Mouse (Mus musculus) embryonic facial prominence, embryonic 15.5 days (tissue): ENCODE results near the gene Fbxo6. TPM values are rescaled to one million over a fixed set of nuclear protein-coding genes. Genes with fewer than 3 reads are reported as not detected.

Experiments used
- ATAC-seq: fragments of 200-750 bp; cut with Nextera tagmentation; 2 replicates; pipeline ENCODE4 v1.8.0; 2017; ENCODE audit warnings: low read depth, moderate TSS enrichment; ENCODE audit not compliant: insufficient number of reproducible peaks, low FRiP score, low TSS enrichment
- H3K27ac ChIP-seq: fragments of 300-500 bp; sonication (generic); replicated peaks from 2 replicates; pipeline ENCODE4 v1.5.1; 2015; ENCODE audit warnings: mild to moderate bottlenecking, inconsistent platforms
- H3K27me3 ChIP-seq: fragments of 300-500 bp; sonication (generic); 2 replicates; pipeline ENCODE4 v1.6.1; 2015; ENCODE audit warnings: inconsistent platforms
- H3K36me3 ChIP-seq: fragments of 300-500 bp; sonication (generic); 2 replicates; pipeline ENCODE4 v1.6.1; 2015; ENCODE audit warnings: mild to moderate bottlenecking, inconsistent platforms
- H3K4me1 ChIP-seq: fragments of 300-500 bp; sonication (generic); 2 replicates; pipeline ENCODE4 v1.6.1; 2015; ENCODE audit warnings: inconsistent platforms
- H3K4me2 ChIP-seq: fragments of 300-500 bp; sonication (generic); replicated peaks from 2 replicates; pipeline ENCODE4 v1.6.1; 2015; ENCODE audit warnings: mild to moderate bottlenecking, inconsistent platforms
- H3K4me3 ChIP-seq: fragments of 300-500 bp; sonication (generic); replicated peaks from 2 replicates; pipeline ENCODE4 v1.5.1; 2015; ENCODE audit warnings: mild to moderate bottlenecking, inconsistent platforms
- H3K9ac ChIP-seq: fragments of 300-500 bp; sonication (generic); 2 replicates; pipeline ENCODE4 v1.6.1; 2015; ENCODE audit warnings: inconsistent platforms
- H3K9me3 ChIP-seq: fragments of 300-500 bp; sonication (generic); replicated peaks from 2 replicates; pipeline ENCODE4 v1.6.1; 2016; ENCODE audit warnings: inconsistent platforms
- WGBS: fragments of 180-500 bp; shearing (Covaris S2); methylation state at CpG from one replicate; pipeline ENCODE4 v1.1.7; 2015; 5-methylcytosine and 5-hydroxymethylcytosine counted together
- polyA plus RNA-seq: library from polyadenylated mRNA; unstranded; fragments of >200 nt; fragmentation: Nextera tagmentation; extraction: Ambion mirVana; gene quantifications from 2 replicates; pipeline ENCODE4 v1.2.1, GENCODE M21; 2015

The Fbxo6 gene
- polyA plus RNA-seq, 1 experiment from 2014 or later, result 22.8 TPM

DNA sequence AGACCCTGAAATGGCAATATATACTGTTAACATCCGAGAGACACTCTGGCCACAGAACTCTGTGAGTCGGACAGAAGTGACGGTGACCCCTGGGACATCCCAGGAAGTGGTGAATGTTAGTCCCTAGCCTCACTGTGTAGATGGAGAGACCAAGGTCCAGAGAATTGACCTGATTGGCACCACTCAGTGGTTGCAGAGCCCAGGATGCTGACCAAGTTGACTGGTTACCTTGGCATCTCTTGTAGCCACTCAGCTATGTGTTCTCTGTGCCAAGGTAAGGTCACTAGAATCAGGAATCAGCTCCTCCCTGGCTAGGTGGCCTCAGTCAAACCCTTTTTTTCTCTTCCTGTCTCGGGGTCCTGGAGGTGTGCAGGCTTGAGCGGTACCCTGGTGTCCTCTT is 8.2 kb downstream of the Fbxo6 start:
- Histone ChIP-seq H3K9me3 (no peaks in the 10 kb centered on the region), H3K9ac (no peak overlapping the region), H3K27me3 (no peaks in the 10 kb centered on the region), H3K4me2 (no peak overlapping the region), H3K36me3 (peaks cover 10% of the 10 kb centered on the region), H3K27ac (no peak overlapping the region), H3K4me3 (no peak overlapping the region), H3K4me1 (peaks cover 6% of the 10 kb centered on the region; the same call in 1 of the 2 replicates)
- WGBS, result 92% methylated on average over 5 of the region's 5 CpGs
- no peak for ATAC-seq

GRCm38 (mm10) chr4:148140098-148141011 is 11.6 kb downstream of the Fbxo6 start:
- ATAC-seq, result peak; percentile 91
- Histone ChIP-seq H3K4me3 (peak overlapping the region; percentile 78), H3K9me3 (no peaks in the 10 kb centered on the region), H3K4me1 (peaks cover 6% of the 10 kb centered on the region; the same call in 1 of the 2 replicates), H3K4me2 (peak overlapping the region; percentile 88), H3K27ac (peak overlapping the region; percentile 91), H3K27me3 (no peaks in the 10 kb centered on the region), H3K9ac (peak overlapping the region; percentile 51), H3K36me3 (peaks cover 2% of the 10 kb centered on the region; the same call in 1 of the 2 replicates)
- WGBS, result under 1% methylated on average over 65 of the region's 65 CpGs

DNA sequence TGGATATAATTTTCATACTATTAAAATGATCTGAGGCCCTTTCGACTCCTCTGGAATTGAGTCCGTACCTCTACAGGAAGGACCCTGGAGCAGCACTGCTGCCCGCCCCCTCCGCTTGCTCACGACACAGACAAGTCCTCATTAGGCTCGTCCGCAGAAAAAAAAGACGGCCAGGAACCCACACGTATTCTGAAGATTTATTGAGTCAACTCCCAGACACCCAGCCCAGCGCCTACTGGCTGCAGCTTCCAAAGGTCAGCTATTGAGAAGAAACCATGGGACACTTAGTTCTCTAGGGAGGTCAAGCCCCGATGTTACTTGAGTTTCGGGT is 12.2 kb downstream of the Fbxo6 start:
- Histone ChIP-seq H3K4me1 (peaks cover 6% of the 10 kb centered on the region; the same call in 1 of the 2 replicates), H3K9ac (peak overlapping the region; percentile 47; the same call in 1 of the 2 replicates), H3K4me3 (peak overlapping the region; percentile 78), H3K27me3 (no peaks in the 10 kb centered on the region), H3K9me3 (no peaks in the 10 kb centered on the region), H3K4me2 (peak overlapping the region; percentile 88), H3K36me3 (no peaks in the 10 kb centered on the region), H3K27ac (peak overlapping the region; percentile 91; the same call in 1 of the 2 replicates)
- 0% methylated on average over 12 of the region's 12 CpGs for WGBS
- ATAC-seq, result no peak

GRCm38 (mm10) chr4:148137503-148137902 is 14.4 kb downstream of the Fbxo6 start:
- Histone ChIP-seq H3K36me3 (no peaks in the 10 kb centered on the region), H3K4me1 (peaks cover 6% of the 10 kb centered on the region; the same call in 1 of the 2 replicates), H3K27ac (no peak overlapping the region), H3K4me2 (no peak overlapping the region), H3K4me3 (no peak overlapping the region), H3K9ac (no peak overlapping the region), H3K9me3 (no peaks in the 10 kb centered on the region), H3K27me3 (no peaks in the 10 kb centered on the region)
- no peak for ATAC-seq
- WGBS, result 63% methylated on average over 8 of the region's 8 CpGs

GRCm38 (mm10) chr4:148134988-148135387 is 17.0 kb downstream of the Fbxo6 start:
- Histone ChIP-seq H3K36me3 (no peaks in the 10 kb centered on the region), H3K4me1 (peaks cover 14% of the 10 kb centered on the region), H3K27me3 (peaks cover 9% of the 10 kb centered on the region), H3K27ac (no peak overlapping the region), H3K4me2 (no peak overlapping the region), H3K4me3 (no peak overlapping the region), H3K9me3 (no peaks in the 10 kb centered on the region), H3K9ac (no peak overlapping the region)
- WGBS, result 84% methylated on average over 8 of the region's 8 CpGs
- ATAC-seq, result no peak

DNA sequence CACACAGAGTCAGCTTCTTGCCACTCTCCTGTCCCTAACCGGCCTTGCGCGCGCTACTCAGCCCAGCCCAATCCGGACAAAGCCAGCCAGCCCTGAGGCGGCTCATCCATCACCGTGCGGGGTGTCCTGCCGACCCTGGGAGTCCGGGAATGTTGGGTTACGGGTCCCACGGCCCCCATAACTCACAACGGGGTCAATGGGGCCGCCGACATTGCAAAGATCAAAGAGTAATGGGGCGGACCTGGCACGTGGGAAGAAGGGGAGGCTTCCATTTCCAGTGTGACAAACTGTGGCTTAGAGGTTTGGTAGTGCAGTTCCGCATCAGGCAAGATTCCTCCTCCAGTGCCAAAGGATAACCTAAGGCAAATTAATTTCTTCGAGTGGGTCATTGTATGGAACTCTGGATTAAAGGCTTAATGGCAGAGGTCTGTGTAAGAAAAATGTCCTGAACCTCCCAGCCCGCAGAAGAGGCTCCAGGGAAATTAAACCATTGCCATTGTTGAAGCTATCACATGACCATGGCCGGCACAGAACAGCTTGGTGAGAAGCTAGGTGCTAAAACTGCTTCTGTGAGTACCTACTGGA is 20.4 kb downstream of the Fbxo6 start:
- Histone ChIP-seq H3K36me3 (no peaks in the 10 kb centered on the region), H3K4me2 (peak overlapping the region; percentile 98), H3K9ac (no peak overlapping the region; the same call in 1 of the 2 replicates), H3K4me3 (peak overlapping the region; percentile 68), H3K9me3 (no peaks in the 10 kb centered on the region), H3K27me3 (peaks cover 23% of the 10 kb centered on the region), H3K27ac (no peak overlapping the region), H3K4me1 (peaks cover 16% of the 10 kb centered on the region)
- 3% methylated on average over 21 of the region's 21 CpGs for WGBS
- no peak for ATAC-seq

- peak within 1 kb of the TSS; percentile 57 for H3K9ac ChIP-seq
- no peaks in the 10 kb centered on the region for H3K9me3 ChIP-seq
- H3K27me3 ChIP-seq, result peaks cover 23% of the 10 kb centered on the region
- WGBS, result under 1% methylated on average over 76 of the region's 87 CpGs
- H3K36me3 ChIP-seq, result no peaks in the 10 kb centered on the region
- ATAC-seq, result peak; percentile 90
- H3K4me1 ChIP-seq, result peaks cover 16% of the 10 kb centered on the region
- peak within 1 kb of the TSS; percentile 68 for H3K4me3 ChIP-seq
- H3K27ac ChIP-seq, result 0 out of 2 replicates have a peak within 1 kb of the TSS, but pooled peaks have one; percentile 17
- H3K4me2 ChIP-seq, result peak within 1 kb of the TSS; percentile 98
Observed at GRCm38 (mm10) chr4:148130561-148131413, 21.2 kb downstream of the Fbxo6 start, which contains the start of gene Draxin. TSS of gene Draxin (minus strand) at chr4:148130698.

DNA sequence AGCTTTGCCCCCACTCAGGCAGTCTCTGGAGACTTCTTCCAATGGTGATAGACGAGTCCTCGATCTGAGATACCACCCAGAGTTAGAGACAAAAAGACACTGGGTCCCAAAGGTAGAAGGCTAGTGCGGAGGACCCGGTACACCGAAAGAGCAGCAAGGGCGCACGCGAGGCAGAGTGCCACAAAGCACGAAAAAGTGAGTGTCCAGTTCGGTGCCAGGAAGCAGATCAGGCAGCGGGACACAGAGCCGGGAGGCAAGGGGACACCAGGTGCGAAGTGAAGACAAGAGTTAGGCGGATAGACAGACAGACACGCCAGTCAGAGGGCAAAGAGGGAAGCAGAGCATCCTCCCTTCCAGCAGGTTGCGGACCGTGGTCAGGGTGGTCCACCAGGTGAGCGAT is 21.8 kb downstream of the Fbxo6 start, which contains the start of gene Mad2l2:
Mad2l2 (plus strand) TSS at position 252 of the 400 bp plus-strand sequence.
- Histone ChIP-seq H3K27ac (0 out of 2 replicates have a peak within 1 kb of the TSS, but pooled peaks have one; percentile 17), H3K36me3 (no peaks in the 10 kb centered on the region), H3K4me3 (peak within 1 kb of the TSS; percentile 68), H3K4me1 (peaks cover 16% of the 10 kb centered on the region), H3K4me2 (peak within 1 kb of the TSS; percentile 98), H3K27me3 (peaks cover 23% of the 10 kb centered on the region), H3K9ac (peak within 1 kb of the TSS; percentile 57), H3K9me3 (no peaks in the 10 kb centered on the region)
- 2% methylated on average over 18 of the region's 18 CpGs for WGBS
- ATAC-seq, result no peak; the same call in 1 of the 2 replicates

GRCm38 (mm10) chr4:148128672-148129071 is 23.3 kb downstream of the Fbxo6 start:
- ATAC-seq, result no peak
- Histone ChIP-seq H3K4me3 (no peak overlapping the region), H3K9me3 (no peaks in the 10 kb centered on the region), H3K27me3 (peaks cover 23% of the 10 kb centered on the region), H3K27ac (no peak overlapping the region), H3K4me2 (no peak overlapping the region), H3K36me3 (no peaks in the 10 kb centered on the region), H3K9ac (no peak overlapping the region), H3K4me1 (peaks cover 16% of the 10 kb centered on the region)
- WGBS, result 71% methylated on average over 2 of the region's 2 CpGs

DNA sequence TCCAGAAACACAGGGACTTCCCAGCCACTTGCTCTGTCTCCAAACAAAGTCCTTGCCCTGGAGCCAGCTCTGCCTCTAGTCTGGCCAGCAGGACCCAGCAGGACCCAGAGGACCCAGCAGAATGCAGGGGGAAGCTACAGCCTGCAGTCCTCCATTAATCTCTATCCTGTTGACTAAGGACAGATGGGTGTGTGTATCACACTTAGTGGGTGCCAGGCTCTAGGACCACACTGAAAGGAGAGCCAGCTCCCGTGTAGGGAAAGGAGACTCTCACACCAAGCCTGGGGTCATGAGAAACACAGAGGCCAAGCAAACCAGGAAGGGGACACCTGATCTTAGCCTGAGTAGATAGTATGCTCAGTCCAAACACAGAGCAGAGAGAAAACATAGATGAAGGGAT is 23.7 kb downstream of the Fbxo6 start:
- ATAC-seq, result no peak
- H3K9me3 ChIP-seq, result no peaks in the 10 kb centered on the region
- WGBS, result 57% methylated on average over 1 of the region's 1 CpGs
- no peak overlapping the region for H3K4me2 ChIP-seq
- H3K36me3 ChIP-seq, result no peaks in the 10 kb centered on the region
- no peak overlapping the region for H3K27ac ChIP-seq
- H3K4me3 ChIP-seq, result no peak overlapping the region
- peaks cover 16% of the 10 kb centered on the region for H3K4me1 ChIP-seq
- H3K27me3 ChIP-seq, result peaks cover 23% of the 10 kb centered on the region
- H3K9ac ChIP-seq, result no peak overlapping the region
